Mouse (Mus musculus): ENCODE data around the gene Tmem91. TPM values are rescaled to one million over a fixed set of nuclear protein-coding genes. Genes with fewer than 3 reads are reported as not detected.

Tmem91 gene
- polyA plus RNA-seq, 1 experiment from 2014 or later, result 2.5 TPM

- WGBS, result 90% methylated on average over 8 of the region's 8 CpGs
- H3K36me3 ChIP-seq (ENCODE audit: control insufficient read depth, insufficient read depth, low read length), result no peaks in the 10 kb centered on the region; the same call in 1 of the 2 replicates
- H3K9me3 ChIP-seq (ENCODE audit: control insufficient read depth, low read length), result no peaks in the 10 kb centered on the region
- H3K4me1 ChIP-seq (ENCODE audit: control insufficient read depth, insufficient read depth, low read length), result no peaks in the 10 kb centered on the region
- H3K9ac ChIP-seq (ENCODE audit: low read depth, low read length), result no peak overlapping the region
- no peak overlapping the region for H3K4me3 ChIP-seq (ENCODE audit: low read length)
- ATAC-seq (ENCODE audit: low FRiP score, low TSS enrichment), result no peak
- H3K27ac ChIP-seq (ENCODE audit: low read depth, low read length), result no peak overlapping the region
- H3K27me3 ChIP-seq (ENCODE audit: control insufficient read depth, insufficient read depth, low read length), result no peaks in the 10 kb centered on the region
- no peak overlapping the region for H3K4me2 ChIP-seq (replicated peaks; ENCODE audit: low read depth, low read length)
Observed at GRCm38 (mm10) chr7:25651281-25651680, 23.7 kb downstream of the Tmem91 start.

- Histone ChIP-seq H3K4me1 (ENCODE audit: control insufficient read depth, insufficient read depth, low read length) (no peaks in the 10 kb centered on the region), H3K4me3 (ENCODE audit: low read length) (no peak overlapping the region), H3K9ac (ENCODE audit: low read depth, low read length) (no peak overlapping the region), H3K27ac (ENCODE audit: low read depth, low read length) (no peak overlapping the region), H3K27me3 (ENCODE audit: control insufficient read depth, insufficient read depth, low read length) (no peaks in the 10 kb centered on the region), H3K36me3 (ENCODE audit: control insufficient read depth, insufficient read depth, low read length) (no peaks in the 10 kb centered on the region; the same call in 1 of the 2 replicates), H3K9me3 (ENCODE audit: control insufficient read depth, low read length) (no peaks in the 10 kb centered on the region), H3K4me2 (replicated peaks; ENCODE audit: low read depth, low read length) (no peak overlapping the region)
- no peak for ATAC-seq (ENCODE audit: low FRiP score, low TSS enrichment)
- 83% methylated on average over 5 of the region's 5 CpGs for WGBS
Observed at GRCm38 (mm10) chr7:25649839-25650238, 25.1 kb downstream of the Tmem91 start.

- no peak overlapping the region for H3K9ac ChIP-seq (ENCODE audit: low read depth, low read length)
- H3K4me2 ChIP-seq (replicated peaks; ENCODE audit: low read depth, low read length), result no peak overlapping the region
- H3K36me3 ChIP-seq (ENCODE audit: control insufficient read depth, insufficient read depth, low read length), result no peaks in the 10 kb centered on the region; the same call in 1 of the 2 replicates
- no peak overlapping the region for H3K27ac ChIP-seq (ENCODE audit: low read depth, low read length)
- no peak overlapping the region for H3K4me3 ChIP-seq (ENCODE audit: low read length)
- WGBS, result 64% methylated on average over 5 of the region's 5 CpGs
- H3K27me3 ChIP-seq (ENCODE audit: control insufficient read depth, insufficient read depth, low read length), result no peaks in the 10 kb centered on the region
- no peaks in the 10 kb centered on the region for H3K9me3 ChIP-seq (ENCODE audit: control insufficient read depth, low read length)
- no peaks in the 10 kb centered on the region for H3K4me1 ChIP-seq (ENCODE audit: control insufficient read depth, insufficient read depth, low read length)
- no peak for ATAC-seq (ENCODE audit: low FRiP score, low TSS enrichment)
Observed at GRCm38 (mm10) chr7:25647574-25648123, 27.3 kb downstream of the Tmem91 start.

- no peaks in the 10 kb centered on the region for H3K27me3 ChIP-seq (ENCODE audit: control insufficient read depth, insufficient read depth, low read length)
- H3K9ac ChIP-seq (ENCODE audit: low read depth, low read length), result peak overlapping the region; percentile 9; the same call in 1 of the 2 replicates
- no peak overlapping the region for H3K27ac ChIP-seq (ENCODE audit: low read depth, low read length)
- no peaks in the 10 kb centered on the region for H3K9me3 ChIP-seq (ENCODE audit: control insufficient read depth, low read length)
- 0 out of 2 replicates have a peak, but pooled peaks have one; percentile 33 for ATAC-seq (ENCODE audit: low FRiP score, low TSS enrichment)
- H3K4me2 ChIP-seq (replicated peaks; ENCODE audit: low read depth, low read length), result no peak overlapping the region
- no peak overlapping the region for H3K4me3 ChIP-seq (ENCODE audit: low read length)
- peaks cover 3% of the 10 kb centered on the region; the same call in 1 of the 2 replicates for H3K36me3 ChIP-seq (ENCODE audit: control insufficient read depth, insufficient read depth, low read length)
- no peaks in the 10 kb centered on the region for H3K4me1 ChIP-seq (ENCODE audit: control insufficient read depth, insufficient read depth, low read length)
- 38% methylated on average over 14 of the region's 14 CpGs for WGBS
Observed at GRCm38 (mm10) chr7:25645074-25645473, 29.9 kb downstream of the Tmem91 start.

GRCm38 (mm10) chr7:25644631-25645030 lies 30.3 kb downstream of the Tmem91 start:
- peaks cover 3% of the 10 kb centered on the region; the same call in 1 of the 2 replicates for H3K36me3 ChIP-seq (ENCODE audit: control insufficient read depth, insufficient read depth, low read length)
- no peaks in the 10 kb centered on the region for H3K27me3 ChIP-seq (ENCODE audit: control insufficient read depth, insufficient read depth, low read length)
- WGBS, result 25% methylated on average over 4 of the region's 4 CpGs
- ATAC-seq (ENCODE audit: low FRiP score, low TSS enrichment), result no peak
- no peak overlapping the region for H3K27ac ChIP-seq (ENCODE audit: low read depth, low read length)
- H3K9ac ChIP-seq (ENCODE audit: low read depth, low read length), result peak overlapping the region; percentile 9; the same call in 1 of the 2 replicates
- H3K4me1 ChIP-seq (ENCODE audit: control insufficient read depth, insufficient read depth, low read length), result no peaks in the 10 kb centered on the region
- no peak overlapping the region for H3K4me2 ChIP-seq (replicated peaks; ENCODE audit: low read depth, low read length)
- no peak overlapping the region for H3K4me3 ChIP-seq (ENCODE audit: low read length)
- no peaks in the 10 kb centered on the region for H3K9me3 ChIP-seq (ENCODE audit: control insufficient read depth, low read length)

- WGBS, result 77% methylated on average over 10 of the region's 10 CpGs
- H3K36me3 ChIP-seq (ENCODE audit: control insufficient read depth, insufficient read depth, low read length), result peaks cover 3% of the 10 kb centered on the region; the same call in 1 of the 2 replicates
Observed at GRCm38 (mm10) chr7:25644136-25644535, 30.8 kb downstream of the Tmem91 start.

GRCm38 (mm10) chr7:25639754-25640153 lies 35.2 kb downstream of the Tmem91 start:
- H3K9me3 ChIP-seq (ENCODE audit: control insufficient read depth, low read length), result no peaks in the 10 kb centered on the region
- H3K27ac ChIP-seq (ENCODE audit: low read depth, low read length), result no peak overlapping the region
- H3K36me3 ChIP-seq (ENCODE audit: control insufficient read depth, insufficient read depth, low read length), result peaks cover 17% of the 10 kb centered on the region; the same call in 1 of the 2 replicates
- 93% methylated on average over 4 of the region's 4 CpGs for WGBS
- no peak for ATAC-seq (ENCODE audit: low FRiP score, low TSS enrichment)
- H3K4me3 ChIP-seq (ENCODE audit: low read length), result no peak overlapping the region
- H3K4me2 ChIP-seq (replicated peaks; ENCODE audit: low read depth, low read length), result no peak overlapping the region
- no peaks in the 10 kb centered on the region for H3K27me3 ChIP-seq (ENCODE audit: control insufficient read depth, insufficient read depth, low read length)
- 0 out of 2 replicates have a peak overlapping the region, but pooled peaks have one; percentile 4 for H3K9ac ChIP-seq (ENCODE audit: low read depth, low read length)
- H3K4me1 ChIP-seq (ENCODE audit: control insufficient read depth, insufficient read depth, low read length), result no peaks in the 10 kb centered on the region

More at GRCm38 (mm10) chr7:25644136-25644535, 30.8 kb downstream of the Tmem91 start:
- Histone ChIP-seq H3K4me3 (ENCODE audit: low read length) (no peak overlapping the region), H3K27me3 (ENCODE audit: control insufficient read depth, insufficient read depth, low read length) (no peaks in the 10 kb centered on the region), H3K27ac (ENCODE audit: low read depth, low read length) (no peak overlapping the region), H3K4me2 (replicated peaks; ENCODE audit: low read depth, low read length) (no peak overlapping the region), H3K9ac (ENCODE audit: low read depth, low read length) (no peak overlapping the region), H3K9me3 (ENCODE audit: control insufficient read depth, low read length) (no peaks in the 10 kb centered on the region), H3K4me1 (ENCODE audit: control insufficient read depth, insufficient read depth, low read length) (no peaks in the 10 kb centered on the region)
- ATAC-seq (ENCODE audit: low FRiP score, low TSS enrichment), result no peak

GRCm38 (mm10) chr7:25637099-25637498 lies 37.9 kb downstream of the Tmem91 start:
- H3K4me2 ChIP-seq (replicated peaks; ENCODE audit: low read depth, low read length), result no peak overlapping the region
- H3K9me3 ChIP-seq (ENCODE audit: control insufficient read depth, low read length), result no peaks in the 10 kb centered on the region
- H3K36me3 ChIP-seq (ENCODE audit: control insufficient read depth, insufficient read depth, low read length), result peaks cover 29% of the 10 kb centered on the region; the same call in 1 of the 2 replicates
- no peaks in the 10 kb centered on the region for H3K27me3 ChIP-seq (ENCODE audit: control insufficient read depth, insufficient read depth, low read length)
- H3K4me3 ChIP-seq (ENCODE audit: low read length), result no peak overlapping the region
- no peaks in the 10 kb centered on the region for H3K4me1 ChIP-seq (ENCODE audit: control insufficient read depth, insufficient read depth, low read length)
- WGBS, result 90% methylated on average over 5 of the region's 5 CpGs
- no peak overlapping the region for H3K9ac ChIP-seq (ENCODE audit: low read depth, low read length)
- peak; percentile 18; the same call in 1 of the 2 replicates for ATAC-seq (ENCODE audit: low FRiP score, low TSS enrichment)
- H3K27ac ChIP-seq (ENCODE audit: low read depth, low read length), result no peak overlapping the region

- WGBS, result 69% methylated on average over 3 of the region's 3 CpGs
- Histone ChIP-seq H3K27ac (ENCODE audit: low read depth, low read length) (no peak overlapping the region), H3K4me2 (replicated peaks; ENCODE audit: low read depth, low read length) (no peak overlapping the region), H3K36me3 (ENCODE audit: control insufficient read depth, insufficient read depth, low read length) (peaks cover 33% of the 10 kb centered on the region), H3K4me1 (ENCODE audit: control insufficient read depth, insufficient read depth, low read length) (no peaks in the 10 kb centered on the region), H3K9ac (ENCODE audit: low read depth, low read length) (no peak overlapping the region), H3K27me3 (ENCODE audit: control insufficient read depth, insufficient read depth, low read length) (no peaks in the 10 kb centered on the region), H3K9me3 (ENCODE audit: control insufficient read depth, low read length) (no peaks in the 10 kb centered on the region), H3K4me3 (ENCODE audit: low read length) (no peak overlapping the region)
- ATAC-seq (ENCODE audit: low FRiP score, low TSS enrichment), result no peak
Observed at GRCm38 (mm10) chr7:25636373-25636772, 38.6 kb downstream of the Tmem91 start.
